Mouse (Mus musculus) frontal cortex, postnatal 36 days (tissue): ENCODE measurements around the gene Jagn1.
A peak's percentile ranks its signal among the peaks of the same experiment; 100 is the strongest.

Experiments
- DNase-seq, 2 experiments: peaks; one replicate each; pipeline ENCODE4 v3.0.0; 2022; ENCODE audit warnings: low spot score in 2 of 2

The Jagn1 gene

DNA sequence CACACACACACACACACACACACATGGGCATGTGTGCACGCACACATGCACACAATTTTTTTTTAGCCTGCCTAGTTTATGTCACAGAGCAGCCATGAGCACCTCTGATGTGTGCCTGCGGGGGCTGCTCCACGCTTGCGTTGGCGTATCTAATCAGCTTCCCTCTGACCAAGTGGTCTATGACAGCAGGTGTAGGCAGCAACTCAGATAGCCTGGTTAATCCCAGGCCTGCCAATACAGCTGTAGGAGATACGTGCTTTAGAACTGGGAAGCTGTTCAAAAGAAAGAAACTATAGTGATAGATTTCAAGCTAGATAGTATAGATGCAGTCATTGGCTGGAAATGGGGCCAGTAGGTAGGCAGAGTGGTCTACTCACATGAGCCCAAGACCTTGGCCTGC, 31.3 kb downstream of the Jagn1 start:
- no peak for DNase-seq

DNA sequence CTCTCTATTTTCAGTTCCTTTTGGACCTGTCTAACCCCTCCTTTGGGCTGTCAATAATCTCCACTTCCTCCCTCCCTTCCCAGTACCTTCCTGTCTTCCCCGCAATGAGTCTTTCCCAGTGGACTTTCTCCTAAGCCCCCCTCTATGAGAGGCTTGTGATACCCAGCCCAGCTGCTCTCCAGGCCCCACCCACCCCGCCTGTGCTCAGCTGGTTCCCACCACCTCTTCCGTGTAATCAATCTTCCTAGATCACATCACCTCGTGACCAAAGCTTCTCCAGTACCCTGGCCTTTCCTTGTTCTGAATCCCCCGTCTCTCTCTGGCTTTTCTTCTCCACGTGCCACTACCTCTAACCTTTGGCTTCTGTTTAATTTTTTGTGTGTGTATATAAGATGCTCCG, 35.0 kb downstream of the Jagn1 start:
- no peak for DNase-seq

- DNase-seq = no peak
Observed at GRCm38 (mm10) chr6:113478906-113479305, 36.5 kb downstream of the Jagn1 start.

- DNase-seq = no peak
Observed at GRCm38 (mm10) chr6:113480555-113481373, 38.4 kb downstream of the Jagn1 start.

DNA sequence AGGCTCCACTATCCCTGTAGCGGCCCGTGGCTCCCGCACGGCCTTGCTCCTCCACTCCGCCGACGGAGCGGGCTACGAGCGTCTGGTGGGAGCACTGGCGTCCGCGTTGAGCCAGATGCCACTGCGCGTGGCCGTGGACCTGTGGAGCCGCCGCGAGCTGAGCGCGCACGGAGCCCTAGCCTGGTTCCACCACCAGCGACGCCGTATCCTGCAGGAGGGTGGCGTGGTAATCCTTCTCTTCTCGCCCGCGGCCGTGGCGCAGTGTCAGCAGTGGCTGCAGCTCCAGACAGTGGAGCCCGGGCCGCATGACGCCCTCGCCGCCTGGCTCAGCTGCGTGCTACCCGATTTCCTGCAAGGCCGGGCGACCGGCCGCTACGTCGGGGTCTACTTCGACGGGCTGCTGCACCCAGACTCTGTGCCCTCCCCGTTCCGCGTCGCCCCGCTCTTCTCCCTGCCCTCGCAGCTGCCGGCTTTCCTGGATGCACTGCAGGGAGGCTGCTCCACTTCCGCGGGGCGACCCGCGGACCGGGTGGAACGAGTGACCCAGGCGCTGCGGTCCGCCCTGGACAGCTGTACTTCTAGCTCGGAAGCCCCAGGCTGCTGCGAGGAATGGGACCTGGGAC, 40.2 kb downstream of the Jagn1 start:
- DNase-seq = no peak

DNA sequence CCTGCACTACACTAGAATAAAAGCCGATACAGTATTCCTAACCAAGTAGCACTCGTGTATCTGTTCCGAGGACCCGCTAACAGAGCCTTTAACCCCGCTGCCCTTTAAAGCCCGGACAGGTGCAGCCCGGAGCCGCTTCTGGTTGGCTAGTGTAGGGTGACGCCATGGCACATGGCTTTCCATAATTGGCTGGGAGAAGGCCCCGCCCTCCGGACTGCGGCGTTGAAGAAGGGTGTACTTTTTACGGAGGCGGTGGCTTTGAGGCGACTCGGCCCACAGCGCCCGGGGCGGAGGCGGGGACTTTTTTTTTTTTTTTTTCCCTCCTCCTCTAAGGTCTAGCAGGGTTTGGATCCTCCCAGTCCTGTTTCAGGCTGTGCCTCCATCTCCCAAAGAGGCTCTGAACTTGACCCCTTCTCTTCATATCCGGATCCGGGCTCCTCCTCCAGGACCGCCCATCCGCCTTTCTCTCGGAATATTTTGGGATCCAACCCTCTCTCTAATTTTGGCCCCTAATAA, 40.8 kb downstream of the Jagn1 start, which contains the start of gene Creld1:
TSS of gene Creld1 (plus strand) at position 198 of the 516 bp plus-strand sequence.
- DNase-seq = peak; percentile 93 to 94

DNA sequence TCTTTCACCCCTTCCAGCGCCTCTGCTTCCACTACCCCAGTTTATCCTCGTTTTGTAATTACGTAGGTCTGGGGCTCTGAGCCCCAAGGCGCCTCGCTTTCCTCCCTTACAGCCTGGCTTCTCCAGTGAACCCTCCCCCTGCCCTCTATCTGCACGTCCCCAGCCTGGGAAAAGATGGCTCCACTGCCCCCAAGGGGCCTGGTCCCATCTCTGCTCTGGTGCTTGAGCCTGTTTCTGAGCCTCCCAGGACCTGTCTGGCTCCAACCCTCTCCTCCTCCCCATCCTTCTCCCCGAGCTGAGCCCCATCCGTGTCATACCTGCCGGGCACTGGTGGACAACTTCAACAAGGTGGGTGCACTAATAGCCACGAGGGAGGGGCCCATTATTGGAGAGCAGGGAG, 41.4 kb downstream of the Jagn1 start:
- DNase-seq = no peak

DNA sequence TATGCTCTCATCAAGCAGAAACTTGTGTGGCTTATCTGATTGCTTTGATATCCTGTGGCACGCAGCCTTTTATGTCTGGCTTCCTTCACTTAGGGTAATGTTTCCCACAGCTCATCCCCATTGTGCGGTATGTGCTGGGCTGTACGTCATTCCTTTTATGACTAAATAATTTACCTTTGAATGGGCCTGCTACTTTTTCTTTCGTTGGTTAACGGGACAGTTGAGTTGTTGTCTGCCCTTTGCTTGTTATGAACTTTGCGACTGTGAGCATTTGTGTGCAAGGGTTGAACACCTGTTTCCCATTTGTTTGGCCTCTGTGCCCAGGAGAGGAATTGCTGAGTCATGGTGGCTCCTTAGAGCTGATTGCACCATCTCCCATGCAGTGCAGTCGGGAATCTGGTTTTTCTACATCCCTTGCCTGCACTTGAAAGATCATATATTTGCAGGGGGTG, 44.8 kb downstream of the Jagn1 start:
- DNase-seq = no peak

DNA sequence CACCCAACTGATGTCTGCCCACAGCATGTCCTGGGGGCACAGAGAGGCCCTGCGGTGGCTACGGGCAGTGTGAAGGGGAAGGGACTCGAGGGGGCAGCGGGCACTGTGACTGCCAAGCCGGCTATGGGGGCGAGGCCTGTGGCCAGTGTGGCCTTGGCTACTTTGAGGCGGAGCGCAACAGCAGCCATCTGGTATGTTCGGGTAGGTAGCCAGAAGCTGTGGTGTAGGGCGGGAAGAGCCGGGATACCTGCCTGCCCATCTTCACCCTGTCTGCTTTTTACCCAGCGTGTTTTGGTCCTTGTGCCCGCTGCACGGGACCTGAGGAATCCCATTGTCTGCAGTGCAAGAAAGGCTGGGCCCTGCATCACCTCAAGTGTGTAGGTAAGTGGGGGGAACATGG, 47.0 kb downstream of the Jagn1 start:
- no peak for DNase-seq

DNA sequence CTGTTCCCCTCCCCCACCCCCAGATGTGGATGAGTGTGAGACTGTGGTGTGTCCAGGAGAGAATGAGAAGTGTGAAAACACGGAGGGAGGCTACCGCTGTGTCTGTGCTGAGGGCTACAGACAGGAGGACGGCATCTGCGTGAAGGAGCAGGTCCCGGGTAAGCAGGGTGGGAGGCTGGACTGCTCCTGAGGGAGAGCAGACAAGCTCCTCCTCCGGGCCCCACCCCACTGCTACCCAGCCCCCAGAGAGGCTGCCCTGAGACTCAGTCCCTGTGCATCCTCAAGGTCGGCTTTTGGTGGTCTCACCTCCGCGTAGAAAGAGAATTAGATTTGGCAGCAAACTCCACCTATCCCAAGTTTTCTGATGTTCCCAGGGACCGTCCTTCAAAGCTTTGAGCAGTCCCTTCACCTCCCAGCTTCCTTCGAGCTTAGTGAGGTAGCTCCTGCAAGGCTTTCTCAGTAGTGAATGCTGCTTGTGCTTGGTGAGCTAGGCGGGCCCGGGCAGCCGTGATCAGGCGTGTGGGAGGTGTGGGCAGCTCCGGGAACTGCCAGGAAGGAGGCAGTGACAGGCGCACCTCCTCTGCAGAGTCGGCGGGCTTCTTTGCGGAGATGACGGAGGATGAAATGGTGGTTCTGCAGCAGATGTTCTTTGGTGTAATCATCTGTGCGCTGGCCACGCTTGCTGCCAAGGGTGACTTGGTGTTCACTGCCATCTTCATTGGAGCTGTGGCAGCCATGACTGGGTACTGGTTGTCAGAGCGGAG, 49.9 kb downstream of the Jagn1 start:
- DNase-seq = peak; percentile 58 to 71

- DNase-seq = peak; percentile 62 to 73
Observed at GRCm38 (mm10) chr6:113494258-113494788, 52.0 kb downstream of the Jagn1 start.

GRCm38 (mm10) chr6:113495071-113495675, 52.8 kb downstream of the Jagn1 start:
- no peak for DNase-seq
